Mouse (Mus musculus) retina, embryonic 14.5 days (tissue): ENCODE measurements around the gene Tubd1.

ENCODE experiments used
- DNase-seq: peaks from one replicate; pipeline ENCODE4 v3.0.0-alpha.2; 2015; ENCODE audit warnings: low spot score

The Tubd1 gene

GRCm38 (mm10) chr11:86599378-86600208 lies 54.8 kb downstream of the Tubd1 start:
- DNase-seq, result no peak

- DNase-seq, result no peak
Measured at GRCm38 (mm10) chr11:86600209-86600557, 55.4 kb downstream of the Tubd1 start.

- DNase-seq, result no peak
Measured at GRCm38 (mm10) chr11:86602116-86602515, 57.3 kb downstream of the Tubd1 start.

GRCm38 (mm10) chr11:86603719-86604118 lies 58.9 kb downstream of the Tubd1 start:
- no peak for DNase-seq

GRCm38 (mm10) chr11:86604289-86604688 lies 59.5 kb downstream of the Tubd1 start:
- DNase-seq, result no peak

GRCm38 (mm10) chr11:86604732-86605520 lies 60.1 kb downstream of the Tubd1 start:
- DNase-seq, result no peak

- no peak for DNase-seq
Measured at GRCm38 (mm10) chr11:86606621-86607339, 62.0 kb downstream of the Tubd1 start.

- DNase-seq, result no peak
Measured at GRCm38 (mm10) chr11:86607808-86608350, 63.1 kb downstream of the Tubd1 start.

GRCm38 (mm10) chr11:86610239-86610638 lies 65.4 kb downstream of the Tubd1 start:
- DNase-seq, result no peak

- DNase-seq, result no peak
Measured at GRCm38 (mm10) chr11:86611991-86612390, 67.2 kb downstream of the Tubd1 start.

GRCm38 (mm10) chr11:86614056-86614530 lies 69.3 kb downstream of the Tubd1 start:
- DNase-seq, result no peak

- DNase-seq, result no peak
Measured at GRCm38 (mm10) chr11:86614607-86615006, 69.8 kb downstream of the Tubd1 start.
